Mouse (Mus musculus) stomach, embryonic 16.5 days (tissue): ENCODE data around the gene Cldn34c4. TPM values are rescaled to one million over a fixed set of nuclear protein-coding genes. Genes with fewer than 3 reads are reported as not detected.

Experiments used
- ATAC-seq: fragments of 200-750 bp; cut with Nextera tagmentation; 2 replicates; pipeline ENCODE4 v1.8.0; 2017; ENCODE audit warnings: moderate number of reproducible peaks, moderate TSS enrichment; ENCODE audit not compliant: insufficient read depth, low FRiP score
- H3K27ac ChIP-seq: fragments of 300-500 bp; sonication (generic); 2 replicates; pipeline ENCODE4 v1.5.1; 2014; ENCODE audit warnings: low read length
- H3K27me3 ChIP-seq: fragments of 300-500 bp; sonication (generic); 2 replicates; pipeline ENCODE4 v1.6.1; 2014; ENCODE audit warnings: low read length, control low read depth, mixed read lengths; ENCODE audit not compliant: control insufficient read depth, insufficient read depth
- H3K36me3 ChIP-seq: fragments of 300-500 bp; sonication (generic); 2 replicates; pipeline ENCODE4 v1.6.1; 2014; ENCODE audit warnings: low read length; ENCODE audit not compliant: control insufficient read depth, insufficient read depth
- H3K4me1 ChIP-seq: fragments of 300-500 bp; sonication (generic); 2 replicates; pipeline ENCODE4 v1.6.1; 2014; ENCODE audit warnings: low read length, control low read depth, mixed read lengths; ENCODE audit not compliant: control insufficient read depth, insufficient read depth
- H3K4me2 ChIP-seq: fragments of 300-500 bp; sonication (generic); 2 replicates; pipeline ENCODE4 v1.6.1; 2014; ENCODE audit warnings: low read depth, low read length, mixed read lengths
- H3K4me3 ChIP-seq: fragments of 300-500 bp; sonication (generic); replicated peaks from 2 replicates; pipeline ENCODE4 v1.5.1; 2014; ENCODE audit warnings: mild to moderate bottlenecking, low read length
- H3K9ac ChIP-seq: fragments of 300-500 bp; sonication (generic); 2 replicates; pipeline ENCODE4 v1.6.1; 2014; ENCODE audit warnings: low read length
- H3K9me3 ChIP-seq: fragments of 300-500 bp; sonication (generic); replicated peaks from 2 replicates; pipeline ENCODE4 v1.6.1; 2016; ENCODE audit warnings: low read length, control low read depth; ENCODE audit not compliant: control insufficient read depth
- WGBS: fragments of 180-500 bp; shearing (Covaris S2); extraction: QIAGEN DNeasy Blood & Tissue Kit; methylation state at CpG from one replicate; pipeline ENCODE4 v1.1.7; 2014; 5-methylcytosine and 5-hydroxymethylcytosine counted together
- polyA plus RNA-seq: library from polyadenylated mRNA; unstranded; fragments of >200 nt; fragmentation: Nextera tagmentation; extraction: Ambion mirVana; gene quantifications from 2 replicates; pipeline ENCODE4 v1.2.1, GENCODE M21; 2015

Gene Cldn34c4
- polyA plus RNA-seq, result not detected in 2 replicates

DNA sequence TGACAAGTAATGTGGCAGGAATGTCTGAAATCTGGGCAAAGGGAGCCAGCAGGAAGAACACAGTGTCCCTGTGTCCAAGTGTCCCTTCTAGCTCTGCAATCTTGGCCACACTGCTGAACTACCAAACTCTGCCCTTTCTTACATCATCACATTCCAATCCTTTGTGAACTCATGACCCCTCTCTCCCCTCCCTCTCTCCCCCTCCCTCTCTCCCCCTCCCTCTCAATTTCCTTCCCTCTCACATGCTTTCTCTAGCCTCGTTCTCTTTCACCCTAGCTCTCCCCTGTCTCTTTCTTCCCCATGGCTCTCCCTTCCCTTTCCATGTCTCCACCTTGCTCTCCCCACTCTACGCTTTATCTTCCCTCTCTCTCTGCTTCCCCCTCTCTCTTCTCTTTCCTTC lies at the start of gene Cldn34c4:
Cldn34c4 (minus strand) TSS at position 101 of the 400 bp plus-strand sequence.
- Histone ChIP-seq H3K27me3 (no peaks in the 10 kb centered on the region), H3K4me1 (no peaks in the 10 kb centered on the region), H3K4me3 (no peak within 1 kb of the TSS), H3K9me3 (no peaks in the 10 kb centered on the region), H3K9ac (no peak within 1 kb of the TSS), H3K4me2 (no peak within 1 kb of the TSS), H3K36me3 (no peaks in the 10 kb centered on the region), H3K27ac (no peak within 1 kb of the TSS)
- ATAC-seq, result no peak
- 63% methylated on average over 2 of the region's 2 CpGs for WGBS

GRCm38 (mm10) chrX:127747062-127747461 lies 10.7 kb upstream of the Cldn34c4 start:
- ATAC-seq, result no peak
- no peaks in the 10 kb centered on the region for H3K4me1 ChIP-seq
- H3K9ac ChIP-seq, result no peak overlapping the region
- no peak overlapping the region for H3K27ac ChIP-seq
- 80% methylated on average over 4 of the region's 4 CpGs for WGBS
- no peaks in the 10 kb centered on the region for H3K27me3 ChIP-seq
- no peaks in the 10 kb centered on the region for H3K36me3 ChIP-seq
- no peak overlapping the region for H3K4me3 ChIP-seq
- no peak overlapping the region for H3K4me2 ChIP-seq
- no peaks in the 10 kb centered on the region for H3K9me3 ChIP-seq
